Comparison of ENCODE assay signal across 22 mouse cellular contexts in genomic region chr3:136893596-136894402, GRCm38 (mm10).
DNase-seq lines count a peak whose midpoint lies in the region; ATAC-seq lines count a peak whose summit lies in the region.
"Had no signal": no experiment of that assay in that cellular context is flagged by ENCODE, and none has a peak within 500 bp of the region (broad histone marks: within the 10 kb centered on the region; RNA-seq: fewer than 3 reads in every experiment).

No protein-coding gene starts in this region.

- WGBS in hindbrain, embryonic 11.5 days, result 56% methylated on average over 18 of the region's 18 CpGs
- 44% methylated on average over 18 of the region's 18 CpGs for WGBS in hindbrain, embryonic 12.5 days
- WGBS in forebrain, embryonic 11.5 days, result 43% methylated on average over 18 of the region's 18 CpGs
- WGBS in hindbrain, embryonic 14.5 days, result 29% methylated on average over 18 of the region's 18 CpGs
- 18% methylated on average over 18 of the region's 18 CpGs for WGBS in midbrain, embryonic 14.5 days

- no peaks in the 10 kb centered on the region for H3K27me3 ChIP-seq in hindbrain, embryonic 11.5 days (ENCODE audit: control insufficient read depth, insufficient read depth, low read length)
- H3K27me3 ChIP-seq in hindbrain, embryonic 12.5 days, result no peaks in the 10 kb centered on the region
- no peaks in the 10 kb centered on the region for H3K27me3 ChIP-seq in forebrain, embryonic 11.5 days (ENCODE audit: control insufficient read depth, insufficient read depth, low read length)
- H3K27me3 ChIP-seq in hindbrain, embryonic 14.5 days (ENCODE audit: control insufficient read depth, insufficient read depth, low read length), result no peaks in the 10 kb centered on the region
- H3K27me3 ChIP-seq in midbrain, embryonic 14.5 days (ENCODE audit: control insufficient read depth, insufficient read depth, low read length), result no peaks in the 10 kb centered on the region
- H3K27me3 ChIP-seq: Patski; stomach, embryonic 15.5 days had no signal

- DNase-seq in hindbrain, embryonic 11.5 days (ENCODE audit: low spot score), result no peak
- DNase-seq in forebrain, embryonic 11.5 days (ENCODE audit: low spot score), result no peak
- no peak for DNase-seq in hindbrain, embryonic 14.5 days (ENCODE audit: low spot score)
- peak; percentile 57 for DNase-seq in midbrain, embryonic 14.5 days
- no peak for DNase-seq in gastrocnemius, postnatal 4 days (ENCODE audit: low spot score in 2 of 2)
- no peak for DNase-seq in c-Kit-positive CD71-positive TER-119-positive erythroid progenitor cells, embryonic 14.5 days (ENCODE audit: low spot score)
- DNase-seq in cerebellum, adult 8-10 months, result no peak
- DNase-seq: adrenal gland, adult 8-10 months; cerebellum, adult 18-20 months; cerebellum, postnatal 36 days; gastrocnemius, postnatal 14 days; kidney, postnatal 10 days; liver, postnatal 0 days; lung, postnatal 36 days; right cerebral cortex, postnatal 14 days; thymus, adult 2 months had no signal

- H3K4me2 ChIP-seq in hindbrain, embryonic 11.5 days (replicated peaks; ENCODE audit: low read depth, low read length), result no peak overlapping the region
- H3K4me2 ChIP-seq in hindbrain, embryonic 12.5 days (replicated peaks), result no peak overlapping the region
- no peak overlapping the region for H3K4me2 ChIP-seq in forebrain, embryonic 11.5 days (ENCODE audit: low read depth, low read length, severe bottlenecking)
- 0 out of 2 replicates have a peak overlapping the region, but pooled peaks have one; percentile 1 for H3K4me2 ChIP-seq in hindbrain, embryonic 14.5 days (replicated peaks)
- H3K4me2 ChIP-seq in midbrain, embryonic 14.5 days (ENCODE audit: low read length), result peak overlapping the region; percentile 19
- H3K4me2 ChIP-seq: stomach, embryonic 15.5 days had no signal

- H3K36me3 ChIP-seq in hindbrain, embryonic 11.5 days (ENCODE audit: control insufficient read depth, insufficient read depth, low read length), result no peaks in the 10 kb centered on the region
- 0 out of 2 replicates have a peak, but pooled peaks cover 11% of the 10 kb centered on the region for H3K36me3 ChIP-seq in hindbrain, embryonic 12.5 days
- no peaks in the 10 kb centered on the region for H3K36me3 ChIP-seq in forebrain, embryonic 11.5 days (ENCODE audit: control insufficient read depth, insufficient read depth, low read length)
- H3K36me3 ChIP-seq in hindbrain, embryonic 14.5 days (replicated peaks; ENCODE audit: control insufficient read depth, insufficient read depth), result peaks cover 18% of the 10 kb centered on the region; the same call in 1 of the 2 replicates
- 0 out of 2 replicates have a peak, but pooled peaks cover 14% of the 10 kb centered on the region for H3K36me3 ChIP-seq in midbrain, embryonic 14.5 days (ENCODE audit: control insufficient read depth, insufficient read depth, low read length)

- no peak overlapping the region for H3K27ac ChIP-seq in hindbrain, embryonic 11.5 days (ENCODE audit: low read depth, low read length)
- no peak overlapping the region for H3K27ac ChIP-seq in hindbrain, embryonic 12.5 days
- no peak overlapping the region for H3K27ac ChIP-seq in forebrain, embryonic 11.5 days (ENCODE audit: low read depth, low read length)
- H3K27ac ChIP-seq in hindbrain, embryonic 14.5 days, result no peak overlapping the region
- H3K27ac ChIP-seq in midbrain, embryonic 14.5 days (replicated peaks; ENCODE audit: low read depth, low read length), result peak overlapping the region; percentile 17
- H3K27ac ChIP-seq: limb, embryonic 10.5 days; stomach, embryonic 15.5 days had no signal

- peak; percentile 45; the same call in 1 of the 2 replicates for ATAC-seq in hindbrain, embryonic 11.5 days (ENCODE audit: low FRiP score)
- ATAC-seq in hindbrain, embryonic 12.5 days (ENCODE audit: low FRiP score), result no peak
- peak; percentile 68 for ATAC-seq in forebrain, embryonic 11.5 days (replicated peaks; ENCODE audit: low FRiP score)
- ATAC-seq in hindbrain, embryonic 14.5 days (ENCODE audit: low FRiP score), result no peak; the same call in 1 of the 2 replicates
- ATAC-seq in midbrain, embryonic 14.5 days (ENCODE audit: low FRiP score, low TSS enrichment), result peak; percentile 40; the same call in 1 of the 2 replicates
- ATAC-seq: CD4-positive, CD25-positive, alpha-beta regulatory T cell, adult 4 months; intestine, postnatal 0 days; liver, postnatal 0 days; Patski had no signal

- H3K4me1 ChIP-seq in hindbrain, embryonic 11.5 days (replicated peaks; ENCODE audit: control insufficient read depth, insufficient read depth, low read length), result no peaks in the 10 kb centered on the region; the same call in 1 of the 2 replicates
- H3K4me1 ChIP-seq in hindbrain, embryonic 12.5 days, result peaks cover 4% of the 10 kb centered on the region; the same call in 1 of the 2 replicates
- H3K4me1 ChIP-seq in forebrain, embryonic 11.5 days (replicated peaks; ENCODE audit: control insufficient read depth, insufficient read depth, low read length), result no peaks in the 10 kb centered on the region
- 0 out of 2 replicates have a peak, but pooled peaks cover 3% of the 10 kb centered on the region for H3K4me1 ChIP-seq in hindbrain, embryonic 14.5 days (replicated peaks; ENCODE audit: control insufficient read depth, insufficient read depth, low read length)
- H3K4me1 ChIP-seq in midbrain, embryonic 14.5 days (ENCODE audit: control insufficient read depth, insufficient read depth, low read length), result peaks cover 10% of the 10 kb centered on the region; the same call in 1 of the 2 replicates
- H3K4me1 ChIP-seq: limb, embryonic 10.5 days; stomach, embryonic 15.5 days had no signal

- no peaks in the 10 kb centered on the region for H3K9me3 ChIP-seq in hindbrain, embryonic 11.5 days (ENCODE audit: control insufficient read depth, low read length)
- H3K9me3 ChIP-seq in hindbrain, embryonic 12.5 days (replicated peaks), result no peaks in the 10 kb centered on the region
- H3K9me3 ChIP-seq in forebrain, embryonic 11.5 days (ENCODE audit: control insufficient read depth, low read length), result no peaks in the 10 kb centered on the region
- no peaks in the 10 kb centered on the region for H3K9me3 ChIP-seq in hindbrain, embryonic 14.5 days (ENCODE audit: control insufficient read depth, low read length)
- no peaks in the 10 kb centered on the region for H3K9me3 ChIP-seq in midbrain, embryonic 14.5 days (ENCODE audit: control insufficient read depth, low read length)
- H3K9me3 ChIP-seq: limb, embryonic 10.5 days; stomach, embryonic 15.5 days had no signal

- H3K4me3 ChIP-seq in hindbrain, embryonic 11.5 days (ENCODE audit: low read depth, low read length), result no peak overlapping the region
- no peak overlapping the region for H3K4me3 ChIP-seq in hindbrain, embryonic 12.5 days
- H3K4me3 ChIP-seq in forebrain, embryonic 11.5 days (ENCODE audit: low read depth, low read length), result no peak overlapping the region
- no peak overlapping the region for H3K4me3 ChIP-seq in hindbrain, embryonic 14.5 days (replicated peaks; ENCODE audit: low read length)
- no peak overlapping the region for H3K4me3 ChIP-seq in midbrain, embryonic 14.5 days (replicated peaks; ENCODE audit: low read depth, low read length)
- H3K4me3 ChIP-seq: limb, embryonic 10.5 days; stomach, embryonic 15.5 days had no signal

- H3K9ac ChIP-seq in hindbrain, embryonic 11.5 days (ENCODE audit: low read depth, low read length), result no peak overlapping the region
- no peak overlapping the region for H3K9ac ChIP-seq in hindbrain, embryonic 12.5 days
- no peak overlapping the region for H3K9ac ChIP-seq in forebrain, embryonic 11.5 days (ENCODE audit: low read length)
- H3K9ac ChIP-seq in hindbrain, embryonic 14.5 days, result no peak overlapping the region
- no peak overlapping the region for H3K9ac ChIP-seq in midbrain, embryonic 14.5 days (replicated peaks; ENCODE audit: low read length)
- H3K9ac ChIP-seq: liver, postnatal 0 days; stomach, embryonic 15.5 days had no signal

Comparison
In these comparisons a context has a peak if more than half of its experiments do, and no peak if none do; other contexts are left out.
1. ATAC-seq: peak in hindbrain, embryonic 11.5 days (single experiment), forebrain, embryonic 11.5 days (single experiment) and midbrain, embryonic 14.5 days (single experiment); none in hindbrain, embryonic 12.5 days (single experiment) and hindbrain, embryonic 14.5 days (single experiment).
2. H3K4me2 ChIP-seq: peak in hindbrain, embryonic 14.5 days (single experiment) and midbrain, embryonic 14.5 days (single experiment); none in hindbrain, embryonic 11.5 days (single experiment), hindbrain, embryonic 12.5 days (single experiment) and forebrain, embryonic 11.5 days (single experiment).